Mouse (Mus musculus): Measurements from ENCODE around the gene Washc1.
A peak's percentile ranks its signal among the peaks of the same experiment; 100 is the strongest.
"Not testable (repeated sequence)": the region's sequence is repeated elsewhere in the genome, so short reads cannot be mapped to it uniquely, and the experiment has no call there.

The Washc1 gene

GRCm38 (mm10) chr17:66118991-66119390, 7.6 kb downstream of the Washc1 start:
- DNase-seq, result no peak

DNA sequence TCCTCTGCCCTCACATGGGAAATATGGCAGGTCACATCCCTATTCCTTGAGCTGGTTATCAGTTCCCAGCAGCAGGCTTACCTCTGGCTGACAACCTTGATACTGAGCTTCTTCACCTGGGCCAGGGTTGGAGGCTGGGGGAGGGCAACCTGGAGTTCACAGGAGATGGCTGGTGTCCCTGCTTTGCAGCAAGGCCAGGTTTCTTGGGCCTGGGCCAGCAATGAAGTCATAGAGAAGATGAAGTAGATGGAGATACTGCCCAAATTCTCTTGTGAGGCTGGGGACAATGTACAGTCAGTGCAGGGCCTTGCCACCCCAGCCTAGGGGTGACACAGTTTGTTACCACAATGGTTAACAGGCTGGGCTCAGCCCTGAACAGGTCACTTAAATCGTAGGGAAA, 9.4 kb downstream of the Washc1 start:
- no peak for DNase-seq

GRCm38 (mm10) chr17:66123066-66123815, 11.9 kb downstream of the Washc1 start, which contains the start of gene Ddx11:
Gene Ddx11 (plus strand): TSS chr17:66123520.
- DNase-seq, result peak; percentile 89 to 94

DNA sequence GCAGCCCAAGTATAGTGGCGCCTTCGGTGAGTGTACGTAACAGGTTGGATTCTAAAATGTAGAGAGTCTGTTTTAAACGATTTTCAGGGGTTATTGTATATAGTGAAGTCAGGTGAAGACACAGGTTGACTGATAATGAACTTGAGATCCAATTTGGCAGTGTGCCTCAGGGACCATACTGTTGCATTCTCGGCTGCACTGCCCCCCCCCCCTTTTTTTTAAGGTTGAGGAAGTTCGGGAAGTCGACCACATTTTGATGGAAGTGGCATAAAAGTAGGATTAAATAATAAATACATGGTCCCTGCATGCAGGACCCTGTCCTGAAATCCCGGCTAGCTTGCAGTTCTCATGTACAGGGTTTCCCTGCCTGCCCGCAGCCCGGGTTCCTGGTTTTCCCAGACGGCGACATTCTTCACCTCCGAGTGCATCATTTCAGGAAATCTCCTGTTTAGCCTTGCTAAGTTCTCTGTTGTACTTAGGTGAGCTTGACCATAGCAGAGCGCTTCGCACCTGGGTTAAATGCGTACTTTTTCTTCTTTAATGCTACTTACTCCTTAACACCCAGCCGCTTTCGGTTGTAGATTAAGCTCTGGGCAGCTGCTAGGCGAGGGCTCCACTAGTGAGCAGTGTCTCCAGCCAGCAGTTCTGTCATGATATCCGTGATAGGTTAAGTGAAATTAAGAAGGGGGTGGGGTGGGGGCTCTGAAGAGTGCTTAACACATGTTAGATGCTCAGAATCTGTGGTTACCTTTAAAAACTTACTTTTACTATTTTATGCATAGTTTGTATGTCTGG, 12.7 kb downstream of the Washc1 start:
- DNase-seq, result no peak

- no peak for DNase-seq
These were observed 13.9 kb downstream of the Washc1 start for GRCm38 (mm10) chr17:66125211-66125610.

- no peak for DNase-seq
These were observed 19.0 kb downstream of the Washc1 start for GRCm38 (mm10) chr17:66130371-66130770.

- peak; percentile 37 for DNase-seq
These were observed 19.9 kb downstream of the Washc1 start for GRCm38 (mm10) chr17:66131212-66131611.

GRCm38 (mm10) chr17:66152706-66153662, 41.6 kb downstream of the Washc1 start:
- not testable (repeated sequence) for DNase-seq

DNA sequence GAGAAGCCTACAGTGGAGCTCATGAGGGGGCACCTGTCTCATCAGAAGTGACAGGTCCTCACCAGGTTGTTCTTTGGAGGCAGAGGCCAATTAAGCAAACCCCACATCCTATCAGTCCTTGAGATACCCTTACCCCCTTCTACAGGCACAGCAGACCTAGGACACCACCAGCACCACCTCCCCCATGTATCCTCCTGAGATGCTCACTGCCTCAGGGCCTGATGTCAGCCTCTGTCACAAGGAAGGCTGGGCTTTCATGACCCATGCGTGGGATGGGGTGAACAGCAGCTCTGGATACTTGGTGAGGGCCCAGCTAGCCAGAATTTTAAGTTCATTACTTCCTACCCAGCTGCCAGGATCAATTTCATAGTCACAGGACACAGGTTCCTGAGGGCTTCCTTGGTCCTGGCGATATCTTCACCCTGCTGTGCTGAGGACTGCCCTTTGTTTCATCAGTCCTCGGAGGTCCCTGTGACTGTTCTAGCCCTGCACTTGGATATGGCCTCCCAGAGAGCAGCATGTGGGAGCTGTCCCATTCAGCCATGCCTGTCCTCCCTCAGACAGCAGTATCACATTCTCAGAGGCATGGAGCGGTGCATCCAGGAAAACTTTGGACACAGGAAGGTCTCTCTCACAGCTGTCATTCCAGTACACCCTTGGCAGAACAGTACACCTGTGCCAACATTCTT, 42.5 kb downstream of the Washc1 start:
- DNase-seq, result not testable (repeated sequence)

DNA sequence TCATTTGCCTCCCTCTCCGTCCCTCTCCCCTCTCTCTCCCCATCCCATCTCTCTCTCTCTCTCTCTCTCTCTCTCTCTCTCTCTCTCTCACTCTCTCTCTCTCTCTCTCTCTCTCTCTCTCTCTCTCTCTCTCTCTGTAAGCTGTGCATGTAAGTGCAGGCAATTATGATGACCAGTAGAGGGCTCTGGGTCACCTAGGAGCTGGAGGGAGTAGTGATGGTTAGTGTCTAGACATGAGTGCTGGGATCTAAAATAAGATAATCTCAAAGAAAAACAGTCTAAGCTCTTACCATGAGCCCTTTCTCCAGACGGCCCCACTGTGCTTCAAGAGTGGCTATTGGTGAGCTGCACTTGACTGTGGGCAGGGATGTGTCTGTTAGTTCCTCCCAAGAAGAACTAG, 43.5 kb downstream of the Washc1 start:
- no peak for DNase-seq

DNA sequence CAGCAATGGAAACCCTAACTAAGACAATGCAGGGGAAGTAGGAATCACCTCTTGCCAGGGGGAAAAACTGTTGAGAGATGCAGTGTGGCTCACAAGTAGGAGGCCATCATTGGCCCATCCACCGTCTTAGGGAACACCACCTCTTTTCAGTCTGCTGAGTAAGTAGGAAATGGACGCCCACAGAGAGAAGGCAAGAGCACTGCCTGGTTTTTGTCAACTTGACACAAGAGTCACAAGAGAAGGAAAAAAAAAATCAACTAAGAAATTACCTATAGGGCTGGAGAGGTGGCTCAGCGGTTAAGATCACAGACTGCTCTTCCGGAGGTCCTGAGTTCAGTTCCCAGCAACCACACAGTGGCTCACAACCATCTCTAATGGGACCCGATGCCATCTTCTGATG, 46.9 kb downstream of the Washc1 start:
- DNase-seq, result no peak

- DNase-seq, result not testable (repeated sequence)
These were observed 55.8 kb downstream of the Washc1 start for GRCm38 (mm10) chr17:66167141-66167540.

All from thymus, postnatal 36 days (tissue).